Mouse (Mus musculus): ENCODE results near the gene Lta. TPM values are rescaled to one million over a fixed set of nuclear protein-coding genes. Genes with fewer than 3 reads are reported as not detected.

Gene Lta
- polyA plus RNA-seq, 1 experiment = 4.4 TPM

GRCm38 (mm10) chr17:35161421-35161820, 43.7 kb downstream of the Lta start:
- Histone ChIP-seq H3K4me3 (replicated peaks; ENCODE audit: control insufficient read depth, low read depth, low read length) (no peak overlapping the region), H3K27ac (ENCODE audit: control insufficient read depth, insufficient read depth, low read depth, low read length, poor library complexity) (no peak overlapping the region), H3K4me1 (ENCODE audit: control insufficient read depth, insufficient read depth, low read length) (peaks cover 3% of the 10 kb centered on the region; the same call in 1 of the 2 replicates)
- WGBS = 80% methylated on average over 11 of the region's 11 CpGs
- TF ChIP-seq CTCF (IDR thresholded peaks at IDR 0.05; ENCODE audit: control insufficient read depth, insufficient read depth, low read length) (no peak), POLR2A (IDR thresholded peaks at IDR 0.05; ENCODE audit: borderline replicate concordance, control insufficient read depth, low read depth, low read length) (no peak)

DNA sequence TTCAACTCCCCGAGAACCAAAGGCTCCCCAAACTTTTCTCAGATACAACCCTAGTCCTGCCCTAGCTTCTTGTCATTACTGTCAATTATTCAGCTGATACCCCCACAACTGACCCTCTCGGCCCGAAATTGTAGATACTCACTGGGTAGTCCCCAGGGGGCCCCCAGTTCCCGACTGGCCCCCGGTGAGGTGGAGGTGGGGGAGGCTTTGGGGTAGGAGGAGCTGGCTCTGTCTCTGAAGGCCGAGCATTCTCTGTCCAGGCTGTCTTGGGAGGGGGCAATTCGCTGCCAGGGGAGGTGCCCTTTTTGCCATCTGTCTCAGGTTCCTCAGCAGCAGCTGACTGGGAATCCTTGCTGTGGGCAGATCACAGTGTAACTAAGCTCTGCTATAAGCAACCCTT, 45.5 kb downstream of the Lta start:
- 87% methylated on average over 7 of the region's 7 CpGs for WGBS
- no peak overlapping the region for H3K27ac ChIP-seq (ENCODE audit: control insufficient read depth, insufficient read depth, low read depth, low read length, poor library complexity)
- peaks cover 2% of the 10 kb centered on the region; the same call in 1 of the 2 replicates for H3K4me1 ChIP-seq (ENCODE audit: control insufficient read depth, insufficient read depth, low read length)
- no peak for TF ChIP-seq CTCF (IDR thresholded peaks at IDR 0.05; ENCODE audit: control insufficient read depth, insufficient read depth, low read length)
- TF ChIP-seq POLR2A (IDR thresholded peaks at IDR 0.05; ENCODE audit: borderline replicate concordance, control insufficient read depth, low read depth, low read length) = no peak
- no peak overlapping the region for H3K4me3 ChIP-seq (replicated peaks; ENCODE audit: control insufficient read depth, low read depth, low read length)

DNA sequence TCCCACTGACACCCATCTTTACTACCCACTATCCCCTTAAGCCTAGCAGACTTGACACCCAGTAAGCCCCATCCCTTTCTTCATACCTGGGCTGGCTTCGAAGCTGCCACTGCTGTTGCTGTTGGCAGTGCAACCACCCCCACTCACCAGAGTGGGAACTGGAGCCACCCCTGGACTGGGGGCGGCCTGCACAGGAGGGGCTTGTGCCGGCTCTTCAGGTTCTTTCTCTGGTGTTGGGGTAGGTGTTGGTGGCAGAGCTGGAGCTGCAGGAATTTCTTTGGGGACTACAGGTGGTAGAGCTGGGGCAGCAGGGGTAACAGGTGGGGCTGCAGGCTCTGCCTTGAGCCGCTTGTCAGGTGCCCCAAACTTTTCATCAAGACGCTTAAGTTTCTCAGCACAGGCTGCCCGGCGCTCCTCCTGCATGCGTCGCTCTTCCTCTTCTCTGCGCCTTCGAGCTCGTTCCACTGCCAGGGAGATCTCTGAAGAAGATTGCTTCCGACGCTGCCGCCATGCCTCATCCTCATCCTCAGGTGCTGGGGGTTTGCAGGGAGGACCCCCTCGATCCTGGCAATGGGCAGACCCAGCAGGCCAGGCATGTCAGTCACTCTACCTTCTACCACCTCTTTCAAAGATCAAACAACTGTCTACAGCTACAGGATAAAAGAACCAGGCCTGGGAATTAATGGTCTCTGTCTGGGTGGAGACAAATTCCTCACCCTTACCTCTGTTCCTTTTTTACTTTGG, 46.1 kb downstream of the Lta start:
- Histone ChIP-seq H3K27ac (ENCODE audit: control insufficient read depth, insufficient read depth, low read depth, low read length, poor library complexity) (no peak overlapping the region), H3K4me1 (ENCODE audit: control insufficient read depth, insufficient read depth, low read length) (peaks cover 2% of the 10 kb centered on the region; the same call in 1 of the 2 replicates), H3K4me3 (replicated peaks; ENCODE audit: control insufficient read depth, low read depth, low read length) (no peak overlapping the region)
- TF ChIP-seq POLR2A (IDR thresholded peaks at IDR 0.05; ENCODE audit: borderline replicate concordance, control insufficient read depth, low read depth, low read length) = no peak
- no peak for TF ChIP-seq CTCF (IDR thresholded peaks at IDR 0.05; ENCODE audit: control insufficient read depth, insufficient read depth, low read length)
- WGBS = 92% methylated on average over 16 of the region's 16 CpGs

- 95% methylated on average over 8 of the region's 8 CpGs for WGBS
- TF ChIP-seq POLR2A (IDR thresholded peaks at IDR 0.05; ENCODE audit: borderline replicate concordance, control insufficient read depth, low read depth, low read length) = no peak
- no peak for TF ChIP-seq CTCF (IDR thresholded peaks at IDR 0.05; ENCODE audit: control insufficient read depth, insufficient read depth, low read length)
- Histone ChIP-seq H3K4me1 (ENCODE audit: control insufficient read depth, insufficient read depth, low read length) (peaks cover under 1% of the 10 kb centered on the region; the same call in 1 of the 2 replicates), H3K4me3 (replicated peaks; ENCODE audit: control insufficient read depth, low read depth, low read length) (no peak overlapping the region), H3K27ac (ENCODE audit: control insufficient read depth, insufficient read depth, low read depth, low read length, poor library complexity) (no peak overlapping the region)
Measured at GRCm38 (mm10) chr17:35157661-35158175, 47.4 kb downstream of the Lta start.

- H3K4me3 ChIP-seq (replicated peaks; ENCODE audit: control insufficient read depth, low read depth, low read length) = no peak overlapping the region
- TF ChIP-seq CTCF (IDR thresholded peaks at IDR 0.05; ENCODE audit: control insufficient read depth, insufficient read depth, low read length) = no peak
- TF ChIP-seq POLR2A (IDR thresholded peaks at IDR 0.05; ENCODE audit: borderline replicate concordance, control insufficient read depth, low read depth, low read length) = no peak
- 87% methylated on average over 8 of the region's 8 CpGs for WGBS
- no peaks in the 10 kb centered on the region for H3K4me1 ChIP-seq (ENCODE audit: control insufficient read depth, insufficient read depth, low read length)
- H3K27ac ChIP-seq (ENCODE audit: control insufficient read depth, insufficient read depth, low read depth, low read length, poor library complexity) = no peak overlapping the region
Measured at GRCm38 (mm10) chr17:35157254-35157653, 47.9 kb downstream of the Lta start.

DNA sequence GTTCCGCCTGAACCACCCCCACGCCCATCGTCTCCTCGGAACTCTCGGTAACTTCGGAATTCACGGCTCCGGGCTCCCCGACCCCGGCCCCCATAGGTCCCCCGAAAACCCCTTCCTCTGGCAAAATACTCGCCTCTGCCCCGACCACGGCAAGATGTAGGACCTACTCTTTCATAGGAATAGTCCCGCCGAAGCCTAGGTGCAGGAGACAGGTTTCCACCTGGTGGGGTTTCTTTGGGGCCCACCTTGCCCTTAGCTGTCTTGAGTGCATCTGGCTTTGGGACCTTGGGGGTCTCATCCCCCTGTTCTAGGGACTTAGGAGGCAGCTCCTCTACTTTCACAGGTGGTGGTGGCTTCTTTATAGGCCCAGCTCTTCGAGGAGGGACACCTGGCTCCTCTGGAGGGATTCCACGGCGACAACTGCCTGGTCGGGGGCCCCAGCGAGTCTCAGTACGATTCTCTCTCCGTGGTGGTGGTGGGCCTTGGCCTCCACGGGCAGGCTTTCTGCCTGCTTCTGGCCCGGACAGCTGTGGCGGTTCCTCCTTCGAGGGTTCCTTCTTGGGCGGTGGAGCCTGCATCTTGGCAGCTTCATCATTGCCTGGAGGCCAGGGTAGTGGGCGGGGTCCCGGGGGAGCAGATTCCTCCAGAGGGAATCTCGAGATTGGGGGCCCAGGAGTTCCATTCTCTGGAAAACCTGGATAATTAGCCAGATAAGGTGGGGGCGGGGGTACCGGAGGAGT, 48.5 kb downstream of the Lta start:
- WGBS = 91% methylated on average over 33 of the region's 33 CpGs
- H3K27ac ChIP-seq (ENCODE audit: control insufficient read depth, insufficient read depth, low read depth, low read length, poor library complexity) = no peak overlapping the region; the same call in 1 of the 2 replicates
- H3K4me3 ChIP-seq (replicated peaks; ENCODE audit: control insufficient read depth, low read depth, low read length) = no peak overlapping the region
- TF ChIP-seq CTCF (IDR thresholded peaks at IDR 0.05; ENCODE audit: control insufficient read depth, insufficient read depth, low read length) = no peak
- no peak for TF ChIP-seq POLR2A (IDR thresholded peaks at IDR 0.05; ENCODE audit: borderline replicate concordance, control insufficient read depth, low read depth, low read length)
- no peaks in the 10 kb centered on the region for H3K4me1 ChIP-seq (ENCODE audit: control insufficient read depth, insufficient read depth, low read length)

DNA sequence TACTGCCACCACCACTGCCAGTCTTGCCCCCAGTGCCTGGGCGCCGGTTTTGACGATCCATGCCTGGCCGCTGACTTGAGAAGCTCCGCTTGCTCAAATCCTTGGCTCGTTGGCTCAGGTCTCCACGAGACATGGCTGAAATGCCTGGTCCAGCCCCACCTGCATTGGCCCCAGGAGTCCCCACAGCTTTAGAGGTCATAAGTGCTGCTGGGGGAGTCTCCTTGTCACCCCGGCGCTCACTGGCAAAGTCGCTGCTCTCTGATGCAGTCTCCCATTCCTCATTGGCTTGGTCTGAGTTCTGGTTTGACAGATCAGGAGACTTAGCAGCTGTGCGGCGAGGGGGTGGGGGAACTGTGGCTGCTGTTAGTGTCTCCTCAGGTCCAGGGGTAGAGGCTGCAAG, 49.7 kb downstream of the Lta start:
- H3K27ac ChIP-seq (ENCODE audit: control insufficient read depth, insufficient read depth, low read depth, low read length, poor library complexity) = no peak overlapping the region
- no peak overlapping the region for H3K4me3 ChIP-seq (replicated peaks; ENCODE audit: control insufficient read depth, low read depth, low read length)
- no peak for TF ChIP-seq CTCF (IDR thresholded peaks at IDR 0.05; ENCODE audit: control insufficient read depth, insufficient read depth, low read length)
- no peak for TF ChIP-seq POLR2A (IDR thresholded peaks at IDR 0.05; ENCODE audit: borderline replicate concordance, control insufficient read depth, low read depth, low read length)
- 92% methylated on average over 12 of the region's 12 CpGs for WGBS
- H3K4me1 ChIP-seq (ENCODE audit: control insufficient read depth, insufficient read depth, low read length) = no peaks in the 10 kb centered on the region

DNA sequence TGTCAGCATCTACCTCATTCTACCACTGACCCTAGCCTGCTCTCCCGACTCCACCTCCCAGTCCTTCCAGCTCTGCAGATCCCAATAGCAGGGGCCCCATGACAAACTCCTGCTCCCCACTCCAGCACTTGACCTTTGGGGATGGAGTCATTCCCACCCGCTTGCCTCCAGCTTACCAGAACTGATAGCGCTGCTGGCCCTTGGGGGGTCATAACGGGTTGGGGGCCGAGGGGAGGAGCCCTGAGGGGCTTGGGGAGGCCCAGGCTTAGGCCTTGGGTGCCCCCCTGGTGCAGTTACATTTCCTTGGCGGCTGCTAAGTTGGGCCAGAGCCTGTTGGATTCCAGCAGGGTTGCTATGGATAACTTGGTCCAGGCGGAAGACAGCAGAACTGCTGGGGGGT, 50.5 kb downstream of the Lta start:
- 84% methylated on average over 7 of the region's 7 CpGs for WGBS
- H3K4me1 ChIP-seq (ENCODE audit: control insufficient read depth, insufficient read depth, low read length) = no peaks in the 10 kb centered on the region
- no peak overlapping the region for H3K4me3 ChIP-seq (replicated peaks; ENCODE audit: control insufficient read depth, low read depth, low read length)
- no peak overlapping the region for H3K27ac ChIP-seq (ENCODE audit: control insufficient read depth, insufficient read depth, low read depth, low read length, poor library complexity)
- TF ChIP-seq POLR2A (IDR thresholded peaks at IDR 0.05; ENCODE audit: borderline replicate concordance, control insufficient read depth, low read depth, low read length) = no peak
- no peak for TF ChIP-seq CTCF (IDR thresholded peaks at IDR 0.05; ENCODE audit: control insufficient read depth, insufficient read depth, low read length)
